Mouse (Mus musculus): ENCODE data around the gene Hoxd8. TPM values are rescaled to one million over a fixed set of nuclear protein-coding genes. Genes with fewer than 3 reads are reported as not detected.

Gene Hoxd8
- total RNA-seq, 2 experiments from 2014 or later = not detected

DNA sequence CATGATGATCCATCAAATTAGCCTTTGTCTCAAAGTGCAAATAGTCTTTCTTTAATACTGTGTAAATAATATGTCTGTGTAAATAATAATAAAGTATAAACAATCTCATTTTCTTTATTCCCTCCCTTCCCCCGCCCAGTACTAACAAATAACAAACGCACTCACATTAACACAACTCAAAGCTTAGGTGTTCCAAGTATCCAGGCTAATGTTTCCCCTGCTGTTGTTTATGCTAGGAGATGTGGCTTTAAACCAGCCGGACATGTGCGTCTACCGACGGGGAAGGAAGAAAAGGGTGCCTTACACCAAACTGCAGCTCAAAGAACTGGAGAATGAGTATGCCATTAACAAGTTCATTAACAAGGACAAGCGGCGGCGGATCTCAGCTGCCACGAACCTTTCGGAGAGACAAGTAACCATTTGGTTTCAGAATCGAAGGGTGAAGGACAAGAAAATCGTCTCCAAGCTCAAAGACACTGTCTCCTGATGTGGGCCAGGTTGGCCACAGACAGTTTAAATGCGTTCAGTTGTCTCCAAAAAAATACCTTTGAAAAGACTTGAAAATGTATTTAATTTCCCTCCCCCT lies 34.7 kb upstream of the Hoxd8 start:
- DNase-seq (ENCODE audit: low spot score in 2 of 2) = no peak

DNA sequence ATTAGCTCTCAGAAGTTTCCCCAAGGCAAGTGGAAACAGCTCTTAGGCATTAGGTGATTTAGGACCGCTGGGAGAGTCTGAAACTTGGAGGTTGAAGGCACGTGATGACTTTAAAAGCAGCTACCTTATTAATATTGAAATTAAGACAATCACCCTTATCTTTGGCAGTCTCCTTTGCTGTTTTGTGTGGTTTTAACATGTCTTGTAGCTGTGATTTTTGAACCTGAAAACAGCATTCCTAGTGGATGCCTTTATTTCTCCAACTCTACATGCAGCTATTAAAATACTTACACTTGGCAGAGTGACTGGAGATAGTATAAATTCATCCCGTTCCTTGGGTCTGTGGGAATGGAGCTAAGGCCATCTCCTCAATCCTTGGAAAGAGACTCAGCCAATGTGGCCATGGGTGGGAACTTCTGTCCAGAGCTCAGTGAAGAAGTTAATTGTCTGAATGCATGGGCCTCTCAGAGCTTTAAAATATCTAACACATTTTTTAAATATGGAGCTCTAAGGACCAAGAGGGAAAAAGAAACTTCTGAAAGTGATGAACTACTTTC lies 33.7 kb upstream of the Hoxd8 start:
- no peak for DNase-seq (ENCODE audit: low spot score in 2 of 2)

GRCm38 (mm10) chr2:74671847-74672246 lies 32.6 kb upstream of the Hoxd8 start:
- no peak for DNase-seq (ENCODE audit: low spot score in 2 of 2)

- no peak for DNase-seq (ENCODE audit: low spot score in 2 of 2)
These were observed 31.7 kb upstream of the Hoxd8 start for GRCm38 (mm10) chr2:74672481-74673362.

- no peak for DNase-seq (ENCODE audit: low spot score in 2 of 2)
These were observed 30.5 kb upstream of the Hoxd8 start for GRCm38 (mm10) chr2:74673835-74674425.

GRCm38 (mm10) chr2:74674881-74675665 lies 29.3 kb upstream of the Hoxd8 start, which contains the start of gene Hoxd12:
Gene Hoxd12, plus strand, starts transcription at chr2:74675013.
- DNase-seq (ENCODE audit: low spot score in 2 of 2) = no peak

DNA sequence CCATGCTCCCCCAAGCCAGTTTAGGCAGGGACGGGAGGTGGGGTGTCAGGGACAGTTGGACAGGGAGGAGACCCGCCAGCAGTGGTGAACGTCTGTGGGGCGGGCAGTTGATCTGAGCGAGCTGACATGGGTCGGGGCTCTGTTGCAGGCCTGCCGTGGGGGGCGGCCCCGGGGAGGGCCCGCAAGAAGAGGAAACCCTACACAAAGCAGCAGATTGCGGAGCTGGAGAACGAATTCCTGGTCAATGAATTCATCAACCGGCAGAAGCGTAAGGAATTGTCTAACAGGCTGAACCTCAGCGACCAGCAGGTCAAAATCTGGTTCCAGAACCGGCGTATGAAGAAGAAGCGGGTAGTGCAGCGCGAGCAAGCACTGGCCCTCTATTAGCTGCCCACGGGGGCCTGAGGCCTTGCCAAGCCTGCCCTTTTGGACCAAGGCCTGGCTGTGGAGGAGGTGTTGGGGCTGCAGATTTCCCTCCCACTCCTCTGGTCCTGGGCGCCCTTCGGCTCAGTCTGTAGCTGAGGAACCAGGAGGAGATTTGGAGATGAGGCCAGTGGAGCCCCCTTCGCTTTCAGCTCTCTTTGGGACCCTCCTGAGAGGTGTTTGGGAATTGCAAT lies 28.6 kb upstream of the Hoxd8 start:
- no peak for DNase-seq (ENCODE audit: low spot score in 2 of 2)

GRCm38 (mm10) chr2:74676376-74677052 lies 27.9 kb upstream of the Hoxd8 start:
- no peak for DNase-seq (ENCODE audit: low spot score in 2 of 2)

DNA sequence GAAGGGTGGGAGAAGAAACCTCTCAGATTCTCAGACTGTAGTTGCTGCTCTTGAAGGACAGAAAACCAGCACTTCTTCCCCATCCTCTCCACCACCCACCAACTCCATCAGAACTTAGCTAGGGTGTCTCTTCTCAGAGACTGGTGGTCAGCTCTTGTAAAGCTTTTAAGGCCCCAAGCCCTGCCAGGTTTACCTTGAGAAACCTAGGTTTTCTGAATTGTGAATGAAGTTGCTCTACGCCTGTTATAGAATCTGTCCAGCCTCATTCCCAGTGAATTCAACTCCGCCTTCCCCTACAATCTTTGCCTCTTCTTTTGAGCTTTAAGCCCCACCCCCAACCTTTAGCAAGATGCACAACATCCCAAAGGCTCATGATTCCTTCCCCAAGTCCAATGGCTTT lies 27.3 kb upstream of the Hoxd8 start:
- DNase-seq (ENCODE audit: low spot score in 2 of 2) = no peak

DNA sequence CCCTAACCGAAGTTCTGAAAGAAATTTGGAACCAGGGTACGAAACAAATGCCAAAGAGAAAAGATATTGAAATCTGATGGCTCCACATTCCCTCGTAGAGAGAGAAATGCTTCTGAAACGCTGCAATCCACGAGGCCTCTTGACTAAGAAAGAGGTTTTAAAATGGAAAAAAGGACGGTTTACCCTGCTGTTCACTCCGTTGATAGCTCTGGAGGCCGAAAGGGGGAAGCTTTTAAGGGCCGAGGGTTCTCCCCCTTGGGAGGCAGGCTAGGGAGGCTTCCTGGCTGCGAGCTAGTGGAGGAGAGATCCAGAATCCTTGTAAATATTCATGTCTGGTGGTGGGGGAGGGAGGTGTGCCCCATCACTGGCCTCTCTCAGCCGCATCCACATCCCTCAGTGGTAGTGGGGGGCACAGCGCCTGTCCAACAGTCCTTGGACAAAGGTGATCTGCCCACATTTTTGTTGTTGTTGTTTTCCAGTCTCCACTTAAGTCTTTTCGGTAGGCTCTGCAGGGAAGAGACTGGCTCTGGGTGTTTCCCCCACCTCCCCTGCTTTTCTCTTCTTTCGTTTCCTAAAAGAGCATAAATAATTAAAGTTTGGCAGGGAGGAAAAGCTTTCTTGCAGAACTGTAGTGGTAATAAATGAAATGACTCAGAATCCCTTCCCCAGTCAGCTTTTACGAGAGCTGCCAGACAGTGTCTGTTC lies 25.4 kb upstream of the Hoxd8 start, which contains the start of gene Hoxd11:
TSS of gene Hoxd11 (plus strand) at position 667 of the 705 bp plus-strand sequence.
- DNase-seq (ENCODE audit: low spot score in 2 of 2) = no peak

DNA sequence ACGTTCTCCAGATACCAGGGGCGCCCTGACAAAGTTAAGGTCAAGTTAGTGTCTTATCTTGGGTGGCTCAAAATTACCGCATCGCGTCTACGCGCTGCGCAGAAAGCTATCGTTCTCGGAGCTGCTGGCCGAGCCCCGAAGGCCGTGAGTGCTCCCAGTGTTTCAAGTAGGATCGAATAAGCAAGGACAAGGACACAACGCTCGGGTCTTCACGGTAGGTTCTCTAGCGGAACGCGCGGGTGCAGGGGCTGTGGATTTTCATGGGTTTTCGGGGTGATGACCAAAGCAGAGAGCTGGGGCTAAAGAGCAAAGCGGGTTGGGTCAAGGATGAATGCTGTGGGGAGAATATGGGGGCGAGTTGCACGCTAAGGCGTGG lies 24.8 kb upstream of the Hoxd8 start:
- no peak for DNase-seq (ENCODE audit: low spot score in 2 of 2)

DNA sequence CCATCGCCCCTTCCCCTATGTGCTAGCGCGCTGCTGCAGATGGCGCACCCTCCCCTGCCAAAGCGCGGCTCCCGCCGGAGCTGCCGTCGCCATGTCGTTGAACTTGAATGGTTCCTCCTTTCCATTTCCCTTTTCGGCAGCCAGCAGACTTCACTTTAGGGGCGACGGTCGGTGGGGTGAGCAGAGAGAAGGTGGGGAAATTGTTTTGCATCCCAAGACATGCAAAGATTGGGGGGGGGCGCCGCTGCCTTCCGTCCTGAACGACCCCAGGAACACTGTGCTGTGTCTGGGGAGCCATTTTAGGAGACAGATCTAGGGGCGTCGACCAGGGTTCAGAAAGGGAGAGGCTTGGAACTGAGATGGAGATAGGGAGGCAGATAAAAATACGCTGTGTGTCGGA lies 24.4 kb upstream of the Hoxd8 start:
- no peak for DNase-seq (ENCODE audit: low spot score in 2 of 2)

GRCm38 (mm10) chr2:74680561-74681398 lies 23.6 kb upstream of the Hoxd8 start:
- DNase-seq (ENCODE audit: low spot score in 2 of 2) = no peak

DNA sequence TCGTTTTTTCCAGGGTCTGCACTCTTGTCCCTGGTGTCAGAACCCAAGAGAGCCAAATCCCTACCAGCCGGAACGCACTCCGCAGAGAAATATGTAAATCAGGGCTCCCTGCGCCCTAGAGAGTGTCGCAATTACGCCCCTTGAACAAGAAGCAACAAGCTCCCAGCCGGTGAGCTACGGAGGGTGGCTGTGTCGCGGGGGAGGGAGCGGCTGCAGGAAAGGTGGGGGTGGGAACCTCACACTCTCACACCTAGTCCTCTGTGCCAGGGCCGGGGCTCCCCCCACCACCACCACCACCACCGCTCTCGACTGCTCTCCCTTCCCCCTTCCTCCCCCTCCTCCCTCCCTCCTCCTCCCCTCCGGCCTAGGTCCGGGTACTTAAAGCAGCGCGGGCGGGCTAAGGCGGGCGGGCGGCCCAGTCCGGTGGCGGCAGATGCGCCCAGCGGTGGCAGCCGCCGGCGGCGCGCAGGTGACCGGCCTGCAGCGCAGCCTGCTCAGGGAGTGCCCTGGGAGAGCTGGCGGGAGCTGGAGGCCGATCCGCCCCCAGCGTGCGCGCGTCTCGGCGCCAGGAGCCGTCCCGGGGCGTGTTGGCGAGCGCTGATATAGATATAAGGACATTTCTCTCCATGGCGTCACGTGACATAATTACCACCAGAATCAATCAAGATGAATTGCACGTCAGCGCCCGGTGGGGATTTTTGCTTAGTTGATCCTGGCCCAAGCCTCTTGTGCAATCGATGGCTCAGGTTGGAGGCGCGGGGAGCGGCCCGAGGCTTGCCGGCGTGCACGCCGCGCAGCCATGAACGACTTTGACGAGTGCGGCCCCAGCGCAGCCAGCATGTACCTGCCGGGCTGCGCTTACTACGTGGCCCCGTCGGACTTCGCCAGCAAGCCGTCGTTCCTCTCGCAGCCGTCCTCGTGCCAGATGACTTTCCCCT lies 22.6 kb upstream of the Hoxd8 start:
- no peak for DNase-seq (ENCODE audit: low spot score in 2 of 2)

DNA sequence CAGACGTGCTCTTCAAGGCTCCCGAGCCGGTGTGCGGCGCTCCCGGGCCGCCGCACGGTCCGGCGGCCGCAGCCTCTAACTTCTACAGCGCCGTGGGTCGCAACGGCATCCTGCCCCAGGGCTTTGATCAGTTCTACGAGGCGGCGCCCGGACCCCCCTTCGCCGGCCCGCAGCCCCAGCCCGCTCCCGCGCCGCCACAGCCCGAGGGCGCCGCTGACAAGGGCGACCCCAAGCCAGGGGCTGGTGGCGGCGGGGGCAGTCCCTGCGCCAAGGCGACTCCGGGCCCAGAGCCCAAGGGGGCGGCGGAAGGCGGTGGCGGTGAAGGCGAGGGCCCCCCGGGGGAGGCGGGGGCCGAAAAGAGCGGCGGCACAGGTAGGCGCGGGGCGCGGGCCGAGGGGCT lies 21.6 kb upstream of the Hoxd8 start:
- no peak for DNase-seq (ENCODE audit: low spot score in 2 of 2)

DNA sequence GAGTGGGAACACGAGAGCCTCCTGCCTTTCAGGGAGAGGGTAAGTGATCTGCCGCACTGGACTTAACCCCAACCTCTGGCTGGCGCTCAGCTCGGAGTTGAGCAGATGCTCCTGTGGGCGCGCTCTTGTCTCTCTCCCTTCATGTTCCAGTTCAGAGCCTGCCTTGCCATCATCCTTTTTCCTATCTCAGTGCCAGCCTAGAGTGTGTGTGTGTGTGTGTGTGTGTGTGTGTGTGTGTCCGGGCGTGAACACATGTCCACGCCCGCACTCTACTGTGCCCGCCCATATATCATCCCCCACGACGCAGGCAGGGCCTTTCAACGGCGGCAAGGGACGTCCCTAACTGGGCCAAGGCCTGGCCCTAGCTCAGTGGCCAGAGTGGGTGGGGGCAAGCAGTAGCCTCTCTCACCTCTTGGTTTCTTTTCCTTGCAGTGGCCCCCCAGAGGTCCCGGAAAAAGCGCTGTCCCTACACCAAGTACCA lies 20.9 kb upstream of the Hoxd8 start:
- DNase-seq (ENCODE audit: low spot score in 2 of 2) = no peak

DNA sequence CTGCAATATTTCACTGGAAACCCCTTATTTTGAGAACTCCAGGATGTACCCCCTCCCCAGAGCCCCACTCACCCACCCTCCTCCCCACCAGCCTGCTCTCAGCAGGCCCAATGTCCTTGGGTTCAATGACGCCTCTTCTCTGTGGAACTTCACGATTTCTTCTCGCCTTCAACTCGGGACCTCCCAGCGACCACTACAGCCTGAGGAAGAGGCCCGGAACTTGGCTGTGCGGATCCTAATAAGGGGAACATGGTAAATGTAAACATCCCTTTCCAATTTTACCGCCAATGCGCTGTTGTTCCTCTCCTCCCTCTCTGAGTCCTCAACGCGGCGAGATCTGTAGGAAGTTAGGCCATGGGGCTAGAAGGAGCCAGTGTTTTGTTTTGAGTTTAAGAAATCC lies 20.3 kb upstream of the Hoxd8 start:
- DNase-seq (ENCODE audit: low spot score in 2 of 2) = no peak
